Mouse (Mus musculus): ENCODE measurements around the gene 2900026A02Rik.

GRCm38 (mm10) chr5:113204193-113204592, 16.8 kb downstream of the 2900026A02Rik start:
- no peak for TF ChIP-seq CTCF (IDR thresholded peaks at IDR 0.05; ENCODE audit: borderline replicate concordance, extremely low read depth, insufficient read depth, insufficient read length)
- TF ChIP-seq POLR2A (IDR thresholded peaks at IDR 0.05; ENCODE audit: borderline replicate concordance, extremely low read depth, insufficient read depth, insufficient read length, poor library complexity, severe bottlenecking): no peak

All from brain, embryonic 14.5 days (tissue).